In genomic region chr17:80002385-80002852, GRCm38 (mm10) we compare ENCODE assay signal across 12 mouse cellular contexts. TPM values are rescaled to one million over a fixed set of nuclear protein-coding genes. Genes with fewer than 3 reads are reported as not detected.
A peak's percentile ranks its signal among the peaks of the same experiment; 100 is the strongest.
DNase-seq lines count a peak whose midpoint lies in the region; ATAC-seq lines count a peak whose summit lies in the region.
"Had no signal": no experiment of that assay in that cellular context is flagged by ENCODE, and none has a peak within 500 bp of the region (broad histone marks: within the 10 kb centered on the region; RNA-seq: fewer than 3 reads in every experiment).

No protein-coding gene starts in this region.

- intact Hi-C loops in heart, postnatal 36 days (cut with DNase I): no loop called here

- H3K4me1 ChIP-seq in heart, embryonic 12.5 days (replicated peaks): peaks cover 17% of the 10 kb centered on the region
- H3K4me1 ChIP-seq in midbrain, embryonic 13.5 days (replicated peaks): no peaks in the 10 kb centered on the region
- H3K4me1 ChIP-seq: embryonic facial prominence, embryonic 15.5 days had no signal

- no peak overlapping the region for H3K4me2 ChIP-seq in heart, embryonic 12.5 days
- no peak overlapping the region for H3K4me2 ChIP-seq in midbrain, embryonic 13.5 days (replicated peaks)
- H3K4me2 ChIP-seq: embryonic facial prominence, embryonic 15.5 days; forebrain, embryonic 15.5 days had no signal

- H3K9me3 ChIP-seq in heart, embryonic 12.5 days (replicated peaks): peaks cover 8% of the 10 kb centered on the region
- no peaks in the 10 kb centered on the region for H3K9me3 ChIP-seq in midbrain, embryonic 13.5 days
- H3K9me3 ChIP-seq: embryonic facial prominence, embryonic 15.5 days; forebrain, embryonic 15.5 days had no signal

- 72% methylated on average over 3 of the region's 3 CpGs for WGBS in heart, embryonic 12.5 days
- 87% methylated on average over 3 of the region's 3 CpGs for WGBS in midbrain, embryonic 13.5 days

- ATAC-seq in heart, embryonic 12.5 days (ENCODE audit: insufficient number of reproducible peaks, low FRiP score): no peak
- ATAC-seq in midbrain, embryonic 13.5 days: no peak
- ATAC-seq: forebrain, embryonic 15.5 days had no signal

- no peak overlapping the region for H3K9ac ChIP-seq in heart, embryonic 12.5 days
- H3K9ac ChIP-seq in midbrain, embryonic 13.5 days (replicated peaks): no peak overlapping the region
- H3K9ac ChIP-seq: embryonic facial prominence, embryonic 15.5 days; forebrain, embryonic 15.5 days had no signal

- DNase-seq in heart, adult 18-20 months: peak; percentile 46 to 65
- peak; percentile 70 to 78 for DNase-seq in gastrocnemius, adult 8-10 months (ENCODE audit: low spot score in 2 of 2)
- peak; percentile 32 to 42 for DNase-seq in heart, postnatal 36 days
- DNase-seq in lung, postnatal 25 days (ENCODE audit: low spot score): peak; percentile 19
- DNase-seq in kidney, adult 8-10 months: no peak
- DNase-seq in right cerebral cortex, adult 2 months (ENCODE audit: low spot score in 2 of 2): no peak
- DNase-seq: cerebellum, postnatal 25 days had no signal

- no peaks in the 10 kb centered on the region for H3K36me3 ChIP-seq in heart, embryonic 12.5 days
- H3K36me3 ChIP-seq in midbrain, embryonic 13.5 days: no peaks in the 10 kb centered on the region
- H3K36me3 ChIP-seq: embryonic facial prominence, embryonic 15.5 days; forebrain, embryonic 15.5 days had no signal

- H3K27ac ChIP-seq in heart, embryonic 12.5 days (ENCODE audit: poor library complexity, severe bottlenecking): no peak overlapping the region
- H3K27ac ChIP-seq in midbrain, embryonic 13.5 days: no peak overlapping the region
- H3K27ac ChIP-seq: embryonic facial prominence, embryonic 15.5 days; forebrain, embryonic 15.5 days; macrophage had no signal

- no peaks in the 10 kb centered on the region for H3K27me3 ChIP-seq in heart, embryonic 12.5 days (replicated peaks)
- H3K27me3 ChIP-seq in midbrain, embryonic 13.5 days: no peaks in the 10 kb centered on the region
- H3K27me3 ChIP-seq: embryonic facial prominence, embryonic 15.5 days; forebrain, embryonic 15.5 days had no signal

- H3K4me3 ChIP-seq in heart, embryonic 12.5 days: no peak overlapping the region
- H3K4me3 ChIP-seq in midbrain, embryonic 13.5 days (replicated peaks): no peak overlapping the region
- H3K4me3 ChIP-seq: embryonic facial prominence, embryonic 15.5 days; forebrain, embryonic 15.5 days had no signal

RNA-seq across cellular contexts. Expression of gene Hnrnpll, which starts 59.7 kb away (rescaled TPM):
- 10 to 100 TPM; 22.9 TPM for total RNA-seq in heart, adult 18-20 months (2021)
- 60.6 and 63.5 TPM in 2 replicates for polyA plus RNA-seq in heart, embryonic 12.5 days (2016; fragmentation: Nextera tagmentation; extraction: Ambion mirVana)
- 10 to 100 TPM; 15.5 to 16.7 (median 16.0) TPM for total RNA-seq in gastrocnemius, adult 8-10 months (2022)
- total RNA-seq in heart, postnatal 36 days (2021): 10 to 100 TPM; 21.0 to 24.5 TPM
- 70.2 and 76.7 TPM in 2 replicates for polyA plus RNA-seq in midbrain, embryonic 13.5 days (2015; fragmentation: Nextera tagmentation; extraction: Ambion mirVana)

Comparison
In these comparisons a context has a peak if more than half of its experiments do, and no peak if none do; other contexts are left out.
1. DNase-seq: peak in heart, adult 18-20 months (2 of 2), gastrocnemius, adult 8-10 months (2 of 2), heart, postnatal 36 days (2 of 2) and lung, postnatal 25 days (single experiment); none in kidney, adult 8-10 months (0 of 2) and right cerebral cortex, adult 2 months (0 of 2).